Mouse (Mus musculus): Measurements from ENCODE around the gene Gsdmc4. TPM values are rescaled to one million over a fixed set of nuclear protein-coding genes. Genes with fewer than 3 reads are reported as not detected.
"Not testable (repeated sequence)": the region's sequence is repeated elsewhere in the genome, so short reads cannot be mapped to it uniquely, and the experiment has no call there.

The Gsdmc4 gene
- polyA plus RNA-seq, 1 experiment from 2014 or later: 0.07 TPM

GRCm38 (mm10) chr15:63876160-63876559, 35.9 kb downstream of the Gsdmc4 start:
- H3K4me1 ChIP-seq (ENCODE audit: control insufficient read depth, insufficient read depth, low read length); H3K4me3 ChIP-seq (ENCODE audit: low read length); ATAC-seq (replicated peaks; ENCODE audit: extremely low read depth, insufficient read depth, low FRiP score); H3K36me3 ChIP-seq (ENCODE audit: control insufficient read depth, insufficient read depth); H3K27ac ChIP-seq (ENCODE audit: low read length); H3K9ac ChIP-seq (ENCODE audit: low read length); H3K27me3 ChIP-seq (ENCODE audit: control insufficient read depth, insufficient read depth, low read length); H3K9me3 ChIP-seq (replicated peaks; ENCODE audit: control insufficient read depth, low read length); H3K4me2 ChIP-seq (ENCODE audit: low read depth, low read length): not testable (repeated sequence)

- H3K27ac ChIP-seq (ENCODE audit: low read length): not testable (repeated sequence)
Measured at GRCm38 (mm10) chr15:63861965-63862364, 50.1 kb downstream of the Gsdmc4 start.

More at GRCm38 (mm10) chr15:63861965-63862364, 50.1 kb downstream of the Gsdmc4 start:
- WGBS: 49% methylated on average over 5 of the region's 5 CpGs
- not testable (repeated sequence) for ATAC-seq (replicated peaks; ENCODE audit: extremely low read depth, insufficient read depth, low FRiP score); H3K4me2 ChIP-seq (ENCODE audit: low read depth, low read length); H3K9ac ChIP-seq (ENCODE audit: low read length); H3K4me3 ChIP-seq (ENCODE audit: low read length); H3K27me3 ChIP-seq (ENCODE audit: control insufficient read depth, insufficient read depth, low read length); H3K9me3 ChIP-seq (replicated peaks; ENCODE audit: control insufficient read depth, low read length); H3K36me3 ChIP-seq (ENCODE audit: control insufficient read depth, insufficient read depth); H3K4me1 ChIP-seq (ENCODE audit: control insufficient read depth, insufficient read depth, low read length)

Other genes starting within 250 kb of the Gsdmc4 start
- gene Gsdmc2, start 67.1 kb downstream of the Gsdmc4 start, polyA plus RNA-seq (2015; fragmentation: Nextera tagmentation; extraction: Ambion mirVana): 0.13 TPM in 1 of 2 replicates, not detected in the other
- gene Gsdmc3, start 33.7 kb downstream of the Gsdmc4 start, polyA plus RNA-seq (2015; fragmentation: Nextera tagmentation; extraction: Ambion mirVana): not detected in 2 replicates
- 46.2 and 60.0 TPM in 2 replicates for gene Fam49b, start 148.2 kb upstream of the Gsdmc4 start, polyA plus RNA-seq (2015; fragmentation: Nextera tagmentation; extraction: Ambion mirVana)